Mouse (Mus musculus) midbrain, embryonic 11.5 days (tissue): ENCODE measurements around the gene Tmie. TPM values are rescaled to one million over a fixed set of nuclear protein-coding genes. Genes with fewer than 3 reads are reported as not detected.

Experiments
- ATAC-seq: fragments of 200-750 bp; cut with Nextera tagmentation; 2 replicates; pipeline ENCODE4 v1.8.0; 2017; ENCODE audit warnings: moderate TSS enrichment, moderate library complexity; ENCODE audit not compliant: low FRiP score
- DNase-seq: peaks from one replicate; pipeline ENCODE4 v3.0.0; 2015; ENCODE audit warnings: low spot score; ENCODE audit errors: missing footprints
- H3K27ac ChIP-seq: fragments of 300-500 bp; sonication (generic); 2 replicates; pipeline ENCODE4 v1.5.1; 2014; ENCODE audit warnings: low read depth, low read length
- H3K27me3 ChIP-seq: fragments of 300-500 bp; sonication (generic); 2 replicates; pipeline ENCODE4 v1.6.1; 2014; ENCODE audit warnings: mild to moderate bottlenecking, low read length, moderate library complexity, mixed read lengths; ENCODE audit not compliant: control insufficient read depth, insufficient read depth
- H3K36me3 ChIP-seq: fragments of 300-500 bp; sonication (generic); 2 replicates; pipeline ENCODE4 v1.6.1; 2014; ENCODE audit warnings: mild to moderate bottlenecking, low read length, moderate library complexity, mixed read lengths; ENCODE audit not compliant: control insufficient read depth, insufficient read depth
- H3K4me1 ChIP-seq: fragments of 300-500 bp; sonication (generic); 2 replicates; pipeline ENCODE4 v1.6.1; 2014; ENCODE audit warnings: low read length; ENCODE audit not compliant: control insufficient read depth, insufficient read depth
- H3K4me2 ChIP-seq: fragments of 300-500 bp; sonication (generic); 2 replicates; pipeline ENCODE4 v1.6.1; 2014; ENCODE audit warnings: mild to moderate bottlenecking, moderate library complexity
- H3K4me3 ChIP-seq: fragments of 300-500 bp; sonication (generic); 2 replicates; pipeline ENCODE4 v1.5.1; 2014; ENCODE audit warnings: low read depth, low read length
- H3K9ac ChIP-seq: fragments of 300-500 bp; sonication (generic); 2 replicates; pipeline ENCODE4 v1.6.1; 2014; ENCODE audit warnings: low read length
- H3K9me3 ChIP-seq: fragments of 300-500 bp; sonication (generic); 2 replicates; pipeline ENCODE4 v1.6.1; 2016; ENCODE audit warnings: low read length; ENCODE audit not compliant: control insufficient read depth
- WGBS: fragments of 180-500 bp; shearing (Covaris S2); extraction: QIAGEN DNeasy Blood & Tissue Kit; methylation state at CpG from one replicate; pipeline ENCODE4 v1.1.7; 2014; 5-methylcytosine and 5-hydroxymethylcytosine counted together
- polyA plus RNA-seq: library from polyadenylated mRNA; unstranded; fragments of >200 nt; fragmentation: Nextera tagmentation; extraction: Ambion mirVana; gene quantifications from 2 replicates; pipeline ENCODE4 v1.2.1, GENCODE M21; 2014

The Tmie gene
- polyA plus RNA-seq, 1 experiment from 2014 or later: 0.22 TPM

GRCm38 (mm10) chr9:110877888-110878287 lies 2.0 kb downstream of the Tmie start:
- 84% methylated on average over 5 of the region's 5 CpGs for WGBS
- no peak overlapping the region for H3K4me2 ChIP-seq
- H3K4me3 ChIP-seq: no peak overlapping the region
- no peaks in the 10 kb centered on the region for H3K9me3 ChIP-seq
- no peaks in the 10 kb centered on the region for H3K36me3 ChIP-seq
- ATAC-seq (no peak), DNase-seq (no peak)
- H3K27ac ChIP-seq: no peak overlapping the region
- peaks cover 29% of the 10 kb centered on the region for H3K4me1 ChIP-seq
- peaks cover 48% of the 10 kb centered on the region for H3K27me3 ChIP-seq
- no peak overlapping the region for H3K9ac ChIP-seq

- DNase-seq: no peak
- no peak overlapping the region for H3K27ac ChIP-seq
- no peak overlapping the region for H3K9ac ChIP-seq
- no peaks in the 10 kb centered on the region for H3K36me3 ChIP-seq
- no peak for ATAC-seq
- no peak overlapping the region for H3K4me2 ChIP-seq
- H3K9me3 ChIP-seq: no peaks in the 10 kb centered on the region
- 87% methylated on average over 1 of the region's 1 CpGs for WGBS
- peaks cover 52% of the 10 kb centered on the region for H3K27me3 ChIP-seq
- peaks cover 29% of the 10 kb centered on the region for H3K4me1 ChIP-seq
- no peak overlapping the region for H3K4me3 ChIP-seq
Observed at GRCm38 (mm10) chr9:110877353-110877752, 2.6 kb downstream of the Tmie start.

- no peak overlapping the region for H3K4me3 ChIP-seq
- peaks cover 27% of the 10 kb centered on the region for H3K4me1 ChIP-seq
- H3K9me3 ChIP-seq: no peaks in the 10 kb centered on the region
- H3K36me3 ChIP-seq: no peaks in the 10 kb centered on the region
- H3K9ac ChIP-seq: no peak overlapping the region
- ATAC-seq (peak; percentile 49), DNase-seq (no peak)
- WGBS: 15% methylated on average over 4 of the region's 6 CpGs
- peaks cover 34% of the 10 kb centered on the region for H3K27me3 ChIP-seq
- H3K27ac ChIP-seq: no peak overlapping the region
- no peak overlapping the region for H3K4me2 ChIP-seq
Observed at GRCm38 (mm10) chr9:110875288-110875695, 4.6 kb downstream of the Tmie start.

GRCm38 (mm10) chr9:110874660-110875191 lies 5.2 kb downstream of the Tmie start:
- no peaks in the 10 kb centered on the region for H3K9me3 ChIP-seq
- 10% methylated on average over 3 of the region's 3 CpGs for WGBS
- DNase-seq (peak; percentile 89), ATAC-seq (peak; percentile 71)
- H3K36me3 ChIP-seq: no peaks in the 10 kb centered on the region
- peaks cover 28% of the 10 kb centered on the region for H3K27me3 ChIP-seq
- H3K9ac ChIP-seq: no peak overlapping the region
- H3K4me2 ChIP-seq: no peak overlapping the region
- no peak overlapping the region for H3K4me3 ChIP-seq
- H3K27ac ChIP-seq: peak overlapping the region; percentile 3; the same call in 1 of the 2 replicates
- H3K4me1 ChIP-seq: peaks cover 21% of the 10 kb centered on the region

- WGBS: 9% methylated on average over 40 of the region's 40 CpGs
- peaks cover 20% of the 10 kb centered on the region for H3K27me3 ChIP-seq
- no peaks in the 10 kb centered on the region for H3K36me3 ChIP-seq
- peak overlapping the region; percentile 48; the same call in 1 of the 2 replicates for H3K9ac ChIP-seq
- peaks cover 21% of the 10 kb centered on the region for H3K4me1 ChIP-seq
- peak overlapping the region; percentile 57 for H3K4me2 ChIP-seq
- no peaks in the 10 kb centered on the region for H3K9me3 ChIP-seq
- H3K27ac ChIP-seq: peak overlapping the region; percentile 3; the same call in 1 of the 2 replicates
- DNase-seq: peak; percentile 89
- peak; percentile 63 for ATAC-seq
- H3K4me3 ChIP-seq: peak overlapping the region; percentile 20
Observed at GRCm38 (mm10) chr9:110873681-110874659, 5.9 kb downstream of the Tmie start.

- H3K36me3 ChIP-seq: no peaks in the 10 kb centered on the region
- H3K27ac ChIP-seq: no peak overlapping the region
- H3K4me3 ChIP-seq: no peak overlapping the region
- no peak overlapping the region for H3K9ac ChIP-seq
- peaks cover 16% of the 10 kb centered on the region for H3K27me3 ChIP-seq
- WGBS: 21% methylated on average over 7 of the region's 7 CpGs
- ATAC-seq: no peak
- peaks cover 21% of the 10 kb centered on the region for H3K4me1 ChIP-seq
- H3K9me3 ChIP-seq: no peaks in the 10 kb centered on the region
- DNase-seq: peak; percentile 94
- no peak overlapping the region for H3K4me2 ChIP-seq
Observed at GRCm38 (mm10) chr9:110871030-110871429, 8.9 kb downstream of the Tmie start.

GRCm38 (mm10) chr9:110858967-110859596 lies 20.8 kb downstream of the Tmie start:
- no peak for DNase-seq
- H3K9ac ChIP-seq: no peak overlapping the region
- 89% methylated on average over 5 of the region's 5 CpGs for WGBS

GRCm38 (mm10) chr9:110858523-110858922 lies 21.4 kb downstream of the Tmie start:
- no peak overlapping the region for H3K4me3 ChIP-seq
- peaks cover 13% of the 10 kb centered on the region; the same call in 1 of the 2 replicates for H3K27me3 ChIP-seq
- peaks cover 2% of the 10 kb centered on the region; the same call in 1 of the 2 replicates for H3K4me1 ChIP-seq
- DNase-seq (no peak), ATAC-seq (no peak)
- no peaks in the 10 kb centered on the region for H3K36me3 ChIP-seq
- no peak overlapping the region for H3K9ac ChIP-seq
- H3K4me2 ChIP-seq: no peak overlapping the region
- 65% methylated on average over 5 of the region's 5 CpGs for whole genome bisulfite sequencing
- no peak overlapping the region for H3K27ac ChIP-seq
- H3K9me3 ChIP-seq: no peaks in the 10 kb centered on the region

More at GRCm38 (mm10) chr9:110858967-110859596, 20.8 kb downstream of the Tmie start:
- H3K27ac ChIP-seq: no peak overlapping the region
- no peaks in the 10 kb centered on the region for H3K36me3 ChIP-seq
- no peak overlapping the region for H3K4me2 ChIP-seq
- no peak for ATAC-seq
- H3K9me3 ChIP-seq: no peaks in the 10 kb centered on the region
- peaks cover 2% of the 10 kb centered on the region; the same call in 1 of the 2 replicates for H3K4me1 ChIP-seq
- no peak overlapping the region for H3K4me3 ChIP-seq
- peaks cover 13% of the 10 kb centered on the region; the same call in 1 of the 2 replicates for H3K27me3 ChIP-seq
